Mouse (Mus musculus): Measurements from ENCODE around the gene Med13l.

- TF ChIP-seq CTCF (IDR thresholded peaks at IDR 0.05; ENCODE audit: insufficient read depth, low read length) (no peak), POLR2A (IDR thresholded peaks at IDR 0.05; ENCODE audit: borderline replicate concordance, extremely low read depth, low read depth, low read length) (no peak)
These were observed 6.9 kb downstream of the Med13l start for GRCm38 (mm10) chr5:118567395-118567794.
